Mouse (Mus musculus) embryonic facial prominence, embryonic 13.5 days (tissue): ENCODE measurements around the gene Bbs2. TPM values are rescaled to one million over a fixed set of nuclear protein-coding genes. Genes with fewer than 3 reads are reported as not detected.
"Not testable (repeated sequence)": the region's sequence is repeated elsewhere in the genome, so short reads cannot be mapped to it uniquely, and the experiment has no call there.

Experiments
- ATAC-seq: fragments of 200-750 bp; cut with Nextera tagmentation; 2 replicates; pipeline ENCODE4 v1.8.0; 2017; ENCODE audit warnings: low read depth; ENCODE audit not compliant: insufficient number of reproducible peaks, insufficient read depth, low FRiP score, low TSS enrichment
- H3K27ac ChIP-seq: fragments of 300-500 bp; sonication (generic); 2 replicates; pipeline ENCODE4 v1.5.1; 2015; ENCODE audit warnings: moderate library complexity, mild to moderate bottlenecking, inconsistent platforms
- H3K27me3 ChIP-seq: fragments of 300-500 bp; sonication (generic); 2 replicates; pipeline ENCODE4 v1.6.1; 2015; ENCODE audit warnings: mild to moderate bottlenecking, inconsistent platforms
- H3K36me3 ChIP-seq: fragments of 300-500 bp; sonication (generic); 2 replicates; pipeline ENCODE4 v1.6.1; 2015; ENCODE audit warnings: mild to moderate bottlenecking, inconsistent platforms
- H3K4me1 ChIP-seq: fragments of 300-500 bp; sonication (generic); 2 replicates; pipeline ENCODE4 v1.6.1; 2015; ENCODE audit warnings: inconsistent platforms
- H3K4me2 ChIP-seq: fragments of 300-500 bp; sonication (generic); 2 replicates; pipeline ENCODE4 v1.6.1; 2015; ENCODE audit warnings: moderate library complexity, mild to moderate bottlenecking, inconsistent platforms
- H3K4me3 ChIP-seq: fragments of 300-500 bp; sonication (generic); 2 replicates; pipeline ENCODE4 v1.5.1; 2015; ENCODE audit warnings: mild to moderate bottlenecking, inconsistent platforms
- H3K9ac ChIP-seq: fragments of 300-500 bp; sonication (generic); 2 replicates; pipeline ENCODE4 v1.6.1; 2015; ENCODE audit warnings: mild to moderate bottlenecking, inconsistent platforms
- H3K9me3 ChIP-seq: fragments of 300-500 bp; sonication (generic); 2 replicates; pipeline ENCODE4 v1.6.1; 2016; ENCODE audit warnings: inconsistent platforms
- WGBS: fragments of 180-500 bp; shearing (Covaris S2); methylation state at CpG from one replicate; pipeline ENCODE4 v1.1.7; 2015; ENCODE audit warnings: mixed read lengths; 5-methylcytosine and 5-hydroxymethylcytosine counted together
- polyA plus RNA-seq: library from polyadenylated mRNA; unstranded; fragments of >200 nt; fragmentation: Nextera tagmentation; extraction: Ambion mirVana; gene quantifications from 2 replicates; pipeline ENCODE4 v1.2.1, GENCODE M21; 2015

The Bbs2 gene
- 16.0 and 16.3 TPM in 2 replicates for polyA plus RNA-seq

DNA sequence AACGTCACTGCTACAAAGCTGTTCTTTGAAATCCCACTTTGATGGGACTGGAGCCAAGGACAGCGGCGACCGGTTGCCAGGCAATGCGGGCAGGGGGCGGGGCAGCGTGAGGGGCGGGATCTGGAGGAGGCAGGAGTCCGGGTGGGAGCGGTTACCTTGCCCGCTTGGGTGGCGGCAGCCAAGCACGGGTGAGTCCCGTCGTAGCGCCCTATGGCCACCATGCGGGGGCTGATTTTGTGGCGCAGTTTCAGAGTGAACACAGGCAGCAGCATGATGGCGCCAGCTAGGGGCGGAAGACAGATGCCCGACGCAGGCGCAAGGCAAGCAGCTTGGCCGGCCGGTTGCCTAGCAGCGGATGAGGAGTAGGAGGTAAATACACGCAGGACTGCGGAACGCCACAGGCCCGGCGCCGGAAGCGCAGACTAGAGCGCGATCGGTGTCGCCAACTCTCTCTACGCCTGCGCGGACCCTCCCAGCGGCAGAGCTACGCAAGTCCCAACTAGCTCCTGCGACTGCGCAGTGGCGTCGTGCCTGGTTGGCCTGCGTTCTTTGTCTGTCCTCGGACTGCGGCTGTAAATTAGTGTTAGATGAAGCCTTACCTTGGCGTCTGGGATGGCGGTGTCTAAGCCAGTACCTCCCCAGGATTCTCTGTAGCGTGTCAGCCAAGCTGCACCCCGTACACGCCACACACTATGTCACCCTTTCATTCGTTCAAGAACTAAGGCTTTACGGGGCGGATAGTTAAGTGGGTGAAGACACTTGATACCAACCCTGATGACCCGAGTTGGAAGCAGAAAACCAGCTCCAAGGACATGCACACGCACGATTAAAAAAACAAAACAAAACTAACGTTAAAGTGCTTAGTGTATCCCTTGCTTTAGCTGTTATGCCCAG is at the start of gene Bbs2:
Bbs2 (minus strand) TSS at position 848 of the 894 bp plus-strand sequence.
- peaks cover 7% of the 10 kb centered on the region; the same call in 1 of the 2 replicates for H3K4me1 ChIP-seq
- no peaks in the 10 kb centered on the region for H3K9me3 ChIP-seq
- WGBS = under 1% methylated on average over 61 of the region's 61 CpGs
- H3K4me2 ChIP-seq = peak within 1 kb of the TSS; percentile 67
- H3K36me3 ChIP-seq = no peaks in the 10 kb centered on the region
- peak within 1 kb of the TSS; percentile 79 for H3K9ac ChIP-seq
- peak; percentile 99 for ATAC-seq
- peaks cover 2% of the 10 kb centered on the region; the same call in 1 of the 2 replicates for H3K27me3 ChIP-seq
- peak within 1 kb of the TSS; percentile 58 for H3K4me3 ChIP-seq
- H3K27ac ChIP-seq = peak within 1 kb of the TSS; percentile 94

DNA sequence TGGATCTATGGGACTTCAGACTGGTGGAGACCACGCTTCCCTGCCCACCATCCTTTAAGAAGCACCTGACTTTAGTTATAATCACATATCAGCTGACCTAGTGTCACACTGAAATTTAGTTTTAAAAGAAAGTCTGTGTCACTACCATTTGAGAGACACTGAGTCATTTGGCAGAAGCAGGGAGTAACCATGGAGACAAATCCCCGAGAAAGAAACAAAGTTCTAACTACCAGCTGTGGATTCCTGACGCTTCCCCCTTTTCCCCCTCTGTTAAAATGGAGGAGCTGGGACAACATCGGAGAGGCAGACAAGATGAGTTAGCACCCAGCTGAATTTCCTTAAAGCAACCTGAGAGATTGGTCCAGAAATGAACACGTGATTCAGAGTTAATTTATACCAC is 49.5 kb upstream of the Bbs2 start:
- Histone ChIP-seq H3K9me3 (no peaks in the 10 kb centered on the region), H3K36me3 (no peaks in the 10 kb centered on the region), H3K4me3 (no peak overlapping the region), H3K4me1 (peaks cover 11% of the 10 kb centered on the region), H3K27ac (no peak overlapping the region), H3K27me3 (peaks cover 25% of the 10 kb centered on the region), H3K9ac (no peak overlapping the region), H3K4me2 (no peak overlapping the region)
- 39% methylated on average over 5 of the region's 5 CpGs for WGBS
- no peak for ATAC-seq

DNA sequence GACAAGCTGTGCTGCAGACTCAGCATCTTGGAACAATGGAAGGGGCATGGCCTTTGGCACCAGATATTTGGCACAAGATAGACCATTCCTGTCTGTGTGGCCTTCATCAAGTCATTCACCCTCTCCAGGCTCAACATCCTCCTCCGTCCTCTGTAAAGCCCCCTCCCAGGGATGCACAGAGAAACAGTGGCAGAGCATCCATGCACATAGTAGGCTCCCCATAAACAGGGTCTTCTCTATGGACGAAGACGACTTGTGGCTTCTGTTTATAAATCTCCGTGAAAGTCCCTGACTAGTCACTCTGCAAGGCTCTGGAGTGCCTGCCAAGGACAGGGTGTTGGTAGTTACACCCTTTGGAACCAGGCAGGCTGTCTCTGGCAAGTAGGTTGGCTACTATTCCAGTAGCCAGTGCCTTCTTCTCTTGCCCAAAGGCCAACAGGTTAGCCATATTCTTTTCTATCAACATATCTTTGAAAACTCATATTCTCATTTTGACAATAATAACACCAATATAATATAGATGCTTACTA is 41.6 kb upstream of the Bbs2 start:
- Histone ChIP-seq H3K27me3 (no peaks in the 10 kb centered on the region), H3K4me3 (no peak overlapping the region), H3K36me3 (no peaks in the 10 kb centered on the region), H3K27ac (no peak overlapping the region), H3K9ac (no peak overlapping the region), H3K9me3 (no peaks in the 10 kb centered on the region), H3K4me2 (no peak overlapping the region), H3K4me1 (peaks cover 5% of the 10 kb centered on the region; the same call in 1 of the 2 replicates)
- 84% methylated on average over 4 of the region's 4 CpGs for WGBS
- ATAC-seq = no peak

DNA sequence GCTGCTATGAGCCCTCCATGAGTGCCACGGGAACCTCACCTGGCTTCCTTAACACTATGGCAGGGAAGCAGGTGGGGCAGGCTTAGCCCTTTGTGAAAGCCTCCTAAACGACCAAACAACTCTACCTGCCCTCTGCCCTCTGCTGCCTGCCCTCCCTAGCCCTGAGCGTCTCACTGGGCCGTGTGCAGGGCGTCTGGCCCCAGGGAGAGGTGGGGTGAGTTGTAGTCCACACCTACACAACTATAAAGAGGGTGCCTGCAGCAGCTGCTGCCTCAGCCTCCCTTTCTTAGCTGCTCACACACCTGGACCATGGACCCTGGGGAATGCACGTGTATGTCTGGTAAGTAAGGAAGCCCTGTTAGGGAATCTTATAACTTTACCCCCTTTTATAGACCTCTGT is 38.2 kb upstream of the Bbs2 start, which contains the start of gene Mt4:
Mt4 (plus strand) TSS at position 265 of the 400 bp plus-strand sequence.
- ATAC-seq = no peak
- Histone ChIP-seq H3K27ac (no peak within 1 kb of the TSS), H3K4me2 (no peak within 1 kb of the TSS), H3K27me3 (no peaks in the 10 kb centered on the region), H3K9ac (no peak within 1 kb of the TSS), H3K36me3 (no peaks in the 10 kb centered on the region), H3K4me3 (no peak within 1 kb of the TSS), H3K4me1 (peaks cover 5% of the 10 kb centered on the region; the same call in 1 of the 2 replicates), H3K9me3 (no peaks in the 10 kb centered on the region)
- 46% methylated on average over 6 of the region's 6 CpGs for WGBS

DNA sequence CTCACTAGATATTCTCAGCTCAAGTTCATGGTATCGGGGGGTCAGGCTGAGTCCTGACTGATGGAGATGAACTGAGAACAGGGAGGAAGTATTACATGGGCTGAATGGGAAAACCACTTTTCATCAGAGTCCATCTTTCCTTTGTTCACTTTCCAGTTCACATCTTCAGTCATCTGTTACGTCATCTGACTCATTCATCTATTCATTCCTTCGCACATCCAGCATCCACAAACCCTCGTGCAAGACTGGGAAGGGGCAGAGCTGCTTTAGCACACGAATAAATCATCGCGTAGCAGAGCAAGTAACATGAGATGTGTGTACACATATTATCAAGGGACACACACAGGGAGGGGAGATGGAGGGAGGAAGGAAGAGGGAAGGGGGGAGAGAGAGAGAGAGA is 37.5 kb upstream of the Bbs2 start:
- no peak overlapping the region for H3K27ac ChIP-seq
- peaks cover 5% of the 10 kb centered on the region; the same call in 1 of the 2 replicates for H3K4me1 ChIP-seq
- no peak for ATAC-seq
- H3K9ac ChIP-seq = no peak overlapping the region
- no peaks in the 10 kb centered on the region for H3K27me3 ChIP-seq
- WGBS = 66% methylated on average over 7 of the region's 7 CpGs
- H3K9me3 ChIP-seq = no peaks in the 10 kb centered on the region
- no peaks in the 10 kb centered on the region for H3K36me3 ChIP-seq
- H3K4me3 ChIP-seq = no peak overlapping the region
- H3K4me2 ChIP-seq = no peak overlapping the region

DNA sequence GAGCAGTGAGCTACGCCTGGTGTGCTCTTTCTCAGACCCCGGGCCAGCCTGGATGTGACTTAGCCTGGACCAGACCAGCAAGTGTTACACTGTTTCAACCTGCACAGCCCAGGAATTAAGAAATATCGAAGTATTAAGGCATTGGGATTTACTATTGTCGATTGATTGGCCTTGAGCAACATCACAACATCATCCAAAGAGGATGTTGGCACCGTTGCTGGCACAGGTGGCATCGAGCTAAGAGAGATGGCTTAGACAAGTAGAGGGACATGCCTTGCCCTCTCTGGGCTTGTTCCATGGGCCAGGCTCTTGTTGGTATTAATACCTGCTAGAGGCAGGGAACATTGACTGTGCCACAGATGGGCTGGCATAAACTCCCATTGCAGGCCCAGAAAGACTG is 36.8 kb upstream of the Bbs2 start:
- no peak overlapping the region for H3K9ac ChIP-seq
- H3K4me1 ChIP-seq = peaks cover 5% of the 10 kb centered on the region; the same call in 1 of the 2 replicates
- H3K9me3 ChIP-seq = no peaks in the 10 kb centered on the region
- ATAC-seq = no peak
- no peaks in the 10 kb centered on the region for H3K27me3 ChIP-seq
- no peak overlapping the region for H3K27ac ChIP-seq
- WGBS = 89% methylated on average over 6 of the region's 6 CpGs
- H3K4me2 ChIP-seq = no peak overlapping the region
- H3K4me3 ChIP-seq = no peak overlapping the region
- H3K36me3 ChIP-seq = no peaks in the 10 kb centered on the region

DNA sequence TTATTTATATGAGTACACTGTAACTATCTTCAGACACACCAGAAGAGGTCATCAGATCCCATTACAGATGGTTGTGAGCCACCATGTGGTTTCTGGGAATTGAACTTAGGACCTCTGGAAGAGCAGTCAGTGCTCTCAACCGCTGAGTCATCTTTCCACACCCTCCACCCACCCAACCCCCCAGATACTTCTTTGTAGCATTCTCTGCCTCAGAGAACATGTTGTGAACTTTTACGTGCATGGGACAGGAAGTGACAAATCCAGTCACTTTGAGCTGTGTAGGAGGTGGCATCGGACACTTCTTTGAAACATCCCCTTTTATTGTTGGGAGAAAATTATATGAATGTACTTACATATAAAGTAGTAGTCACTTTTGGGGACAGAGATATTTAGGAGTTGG is 35.9 kb upstream of the Bbs2 start:
- H3K36me3 ChIP-seq, H3K9me3 ChIP-seq, H3K4me1 ChIP-seq, H3K9ac ChIP-seq, H3K4me3 ChIP-seq, ATAC-seq, H3K4me2 ChIP-seq, H3K27me3 ChIP-seq, H3K27ac ChIP-seq: not testable (repeated sequence)
- 57% methylated on average over 3 of the region's 3 CpGs for WGBS

DNA sequence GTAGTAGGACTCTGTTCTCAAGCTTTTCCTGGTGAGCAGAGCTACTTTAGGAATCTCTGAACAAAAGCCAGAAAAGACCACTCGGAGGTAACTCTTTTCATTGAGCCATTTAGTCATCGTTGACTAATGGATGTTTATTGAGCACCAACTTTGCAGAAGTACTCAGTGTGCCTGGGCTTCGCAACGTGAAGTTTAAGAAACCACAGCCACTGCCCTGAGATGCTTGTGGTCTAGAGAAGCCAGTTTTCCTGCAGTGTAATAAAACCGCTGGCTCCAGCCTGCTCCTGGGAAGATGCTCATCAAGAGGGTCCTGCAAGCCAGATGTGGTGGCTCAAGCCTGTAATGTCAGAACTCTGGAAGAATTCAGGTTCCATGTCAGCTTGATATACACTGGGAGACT is 33.4 kb upstream of the Bbs2 start:
- H3K27ac ChIP-seq = no peak overlapping the region

DNA sequence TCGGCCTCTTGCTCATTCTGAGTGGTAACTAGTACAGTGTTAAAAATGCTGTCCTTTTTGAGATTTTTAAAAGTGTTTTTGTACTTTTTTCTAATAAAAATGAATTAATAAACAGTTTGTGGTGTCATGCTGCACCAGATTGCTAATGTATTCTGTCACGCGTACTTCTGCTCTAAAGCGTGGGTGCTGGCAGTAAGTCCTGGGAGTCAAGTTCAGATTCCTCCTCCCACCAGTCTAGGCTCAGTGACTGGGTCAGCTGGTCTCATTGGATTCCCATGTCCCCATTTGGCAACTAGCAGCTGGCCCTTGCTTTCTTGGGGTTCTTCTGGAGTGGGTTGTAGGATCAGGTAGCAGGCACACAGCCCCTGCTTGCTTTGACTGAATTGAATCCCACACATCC is 31.4 kb upstream of the Bbs2 start:
- no peak for ATAC-seq
- H3K9ac ChIP-seq = no peak overlapping the region
- no peak overlapping the region for H3K4me3 ChIP-seq
- no peaks in the 10 kb centered on the region for H3K27me3 ChIP-seq
- H3K4me2 ChIP-seq = no peak overlapping the region
- no peaks in the 10 kb centered on the region for H3K36me3 ChIP-seq
- H3K27ac ChIP-seq = no peak overlapping the region
- no peaks in the 10 kb centered on the region for H3K4me1 ChIP-seq
- 83% methylated on average over 4 of the region's 4 CpGs for WGBS
- no peaks in the 10 kb centered on the region for H3K9me3 ChIP-seq

More for the DNA sequence above, 33.4 kb upstream of the Bbs2 start:
- 75% methylated on average over 5 of the region's 5 CpGs for WGBS
- no peak overlapping the region for H3K9ac ChIP-seq
- no peak overlapping the region for H3K4me3 ChIP-seq
- no peaks in the 10 kb centered on the region for H3K9me3 ChIP-seq
- peaks cover 5% of the 10 kb centered on the region; the same call in 1 of the 2 replicates for H3K4me1 ChIP-seq
- no peaks in the 10 kb centered on the region for H3K36me3 ChIP-seq
- H3K27me3 ChIP-seq = no peaks in the 10 kb centered on the region
- no peak for ATAC-seq
- H3K4me2 ChIP-seq = no peak overlapping the region

DNA sequence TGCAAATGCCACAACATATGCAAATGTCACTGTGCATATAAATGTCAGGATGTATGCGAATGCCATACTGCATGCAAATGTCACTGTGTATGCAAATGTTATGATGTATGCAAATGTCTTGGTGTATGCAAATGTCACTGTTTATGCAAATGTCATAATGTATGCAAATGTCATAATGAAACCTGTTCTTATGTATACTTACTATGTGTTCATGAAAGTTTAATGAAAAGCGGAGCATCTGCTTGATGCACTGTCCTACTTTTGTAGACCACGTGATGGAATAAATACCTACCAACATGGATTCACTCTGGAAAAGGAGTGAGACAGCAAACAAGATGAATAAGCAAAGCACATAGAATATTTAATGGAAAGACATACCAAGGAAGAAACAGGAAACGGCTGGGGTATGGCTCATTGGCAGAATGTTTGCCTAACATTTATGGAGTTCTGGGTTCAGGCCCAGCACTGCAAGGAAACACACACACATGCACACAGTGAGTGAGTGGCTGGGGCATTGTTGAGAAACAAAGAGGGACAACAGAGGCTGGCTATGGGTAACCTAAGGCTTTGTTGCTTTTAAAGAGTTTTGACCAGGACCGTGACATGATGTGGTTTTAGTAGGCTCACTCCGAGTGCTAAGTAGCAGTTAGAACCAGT is 30.5 kb upstream of the Bbs2 start:
- no peak overlapping the region for H3K4me2 ChIP-seq
- no peaks in the 10 kb centered on the region for H3K9me3 ChIP-seq
- H3K4me1 ChIP-seq = 0 out of 2 replicates have a peak, but pooled peaks cover under 1% of the 10 kb centered on the region
- 87% methylated on average over 6 of the region's 6 CpGs for WGBS
- no peak overlapping the region for H3K9ac ChIP-seq
- no peaks in the 10 kb centered on the region for H3K36me3 ChIP-seq
- H3K27me3 ChIP-seq = no peaks in the 10 kb centered on the region
- H3K4me3 ChIP-seq = no peak overlapping the region
- ATAC-seq = no peak
- H3K27ac ChIP-seq = no peak overlapping the region

DNA sequence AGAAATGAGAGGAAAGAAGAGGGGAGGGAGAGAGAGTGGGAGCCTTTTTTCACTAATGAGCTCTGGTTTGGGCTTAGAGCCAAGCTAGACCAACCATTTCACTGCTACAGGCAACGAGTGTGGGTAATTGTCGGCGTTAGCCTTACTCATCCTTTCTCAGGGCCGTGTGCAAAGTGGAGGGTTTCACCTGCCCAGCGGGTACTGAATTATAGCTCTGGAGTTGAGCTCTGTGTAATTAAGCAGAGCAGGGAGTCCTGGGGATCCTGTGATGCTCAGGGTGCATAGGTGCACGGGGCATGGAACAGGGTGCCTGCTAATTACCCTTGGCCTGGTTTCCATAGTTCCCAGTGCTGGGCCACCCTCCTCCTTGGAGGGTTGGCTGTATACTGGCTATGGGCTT is 29.0 kb upstream of the Bbs2 start:
- no peak overlapping the region for H3K9ac ChIP-seq
- no peak overlapping the region for H3K27ac ChIP-seq
- no peaks in the 10 kb centered on the region for H3K27me3 ChIP-seq
- ATAC-seq = no peak
- no peak overlapping the region for H3K4me2 ChIP-seq
- WGBS = 61% methylated on average over 6 of the region's 6 CpGs
- no peak overlapping the region for H3K4me3 ChIP-seq
- H3K9me3 ChIP-seq = no peaks in the 10 kb centered on the region
- H3K36me3 ChIP-seq = no peaks in the 10 kb centered on the region
- peaks cover 15% of the 10 kb centered on the region; the same call in 1 of the 2 replicates for H3K4me1 ChIP-seq
